Mouse (Mus musculus) kidney, embryonic 16.5 days (tissue): ENCODE measurements at regions not wholly inside any gene's neighbourhood (a gene's known extent, or its start where the extent isn't known, plus 50 kb on each side); places are given as distances from the start of the nearest gene placed in this dataset.

Experiments
- ATAC-seq: fragments of 200-750 bp; cut with Nextera tagmentation; 2 replicates; pipeline ENCODE4 v1.8.0; 2017; ENCODE audit warnings: moderate TSS enrichment; ENCODE audit not compliant: low FRiP score, low TSS enrichment
- H3K27ac ChIP-seq: fragments of 300-500 bp; sonication (generic); 2 replicates; pipeline ENCODE4 v1.5.1; 2014; ENCODE audit warnings: low read length
- H3K27me3 ChIP-seq: fragments of 300-500 bp; sonication (generic); 2 replicates; pipeline ENCODE4 v1.6.1; 2014; ENCODE audit warnings: low read length, control low read depth, mixed read lengths; ENCODE audit not compliant: insufficient read depth
- H3K36me3 ChIP-seq: fragments of 300-500 bp; sonication (generic); 2 replicates; pipeline ENCODE4 v1.6.1; 2014; ENCODE audit warnings: low read length, control low read depth, mixed read lengths; ENCODE audit not compliant: insufficient read depth
- H3K4me1 ChIP-seq: fragments of 300-500 bp; sonication (generic); 2 replicates; pipeline ENCODE4 v1.6.1; 2014; ENCODE audit warnings: low read length, control low read depth, mixed read lengths; ENCODE audit not compliant: insufficient read depth
- H3K4me2 ChIP-seq: fragments of 300-500 bp; sonication (generic); replicated peaks from 2 replicates; pipeline ENCODE4 v1.6.1; 2014; ENCODE audit warnings: low read depth, low read length
- H3K4me3 ChIP-seq: fragments of 300-500 bp; sonication (generic); 2 replicates; pipeline ENCODE4 v1.5.1; 2014; ENCODE audit warnings: mild to moderate bottlenecking, low read length
- H3K9ac ChIP-seq: fragments of 300-500 bp; sonication (generic); replicated peaks from 2 replicates; pipeline ENCODE4 v1.6.1; 2014; ENCODE audit warnings: low read length
- H3K9me3 ChIP-seq: fragments of 300-500 bp; sonication (generic); 2 replicates; pipeline ENCODE4 v1.6.1; 2016; ENCODE audit warnings: low read length, control low read depth
- WGBS: fragments of 180-500 bp; shearing (Covaris S2); extraction: QIAGEN DNeasy Blood & Tissue Kit; methylation state at CpG from one replicate; pipeline ENCODE4 v1.1.7; 2014; 5-methylcytosine and 5-hydroxymethylcytosine counted together

GRCm38 (mm10) chr7:75063816-75064215, 245.2 kb downstream of the Sv2b start:
- no peak for ATAC-seq
- H3K27me3 ChIP-seq = no peaks in the 10 kb centered on the region
- H3K36me3 ChIP-seq = no peaks in the 10 kb centered on the region
- H3K9ac ChIP-seq = no peak overlapping the region
- no peaks in the 10 kb centered on the region for H3K9me3 ChIP-seq
- no peak overlapping the region for H3K27ac ChIP-seq
- H3K4me1 ChIP-seq = no peaks in the 10 kb centered on the region
- no peak overlapping the region for H3K4me3 ChIP-seq
- 93% methylated on average over 2 of the region's 2 CpGs for WGBS
- H3K4me2 ChIP-seq = no peak overlapping the region

DNA sequence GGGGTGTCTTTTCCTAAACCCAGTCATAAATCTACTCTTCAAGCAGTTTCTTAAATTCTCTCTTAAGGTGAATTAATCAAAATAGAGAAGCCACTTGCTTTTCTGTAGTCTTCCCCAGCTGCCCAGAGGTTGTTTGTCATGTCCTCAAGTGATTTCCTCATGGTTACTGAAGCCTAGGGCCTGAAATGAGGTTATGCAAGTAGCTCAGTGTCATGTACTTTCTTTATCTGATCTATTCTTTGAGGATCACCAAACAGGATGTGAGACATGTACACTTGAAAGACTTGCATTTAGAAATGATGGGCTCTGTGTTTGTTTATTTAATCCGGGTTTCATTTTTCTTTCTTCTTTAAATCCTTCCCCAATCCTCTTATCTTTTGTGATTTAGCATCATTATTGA, 258.8 kb downstream of the Sv2b start:
- H3K9ac ChIP-seq = no peak overlapping the region
- H3K4me1 ChIP-seq = no peaks in the 10 kb centered on the region
- ATAC-seq = no peak
- no peaks in the 10 kb centered on the region for H3K36me3 ChIP-seq
- WGBS = 57% methylated on average over 1 of the region's 1 CpGs
- no peak overlapping the region for H3K4me2 ChIP-seq
- no peak overlapping the region for H3K27ac ChIP-seq
- H3K9me3 ChIP-seq = no peaks in the 10 kb centered on the region
- H3K27me3 ChIP-seq = no peaks in the 10 kb centered on the region
- H3K4me3 ChIP-seq = no peak overlapping the region

DNA sequence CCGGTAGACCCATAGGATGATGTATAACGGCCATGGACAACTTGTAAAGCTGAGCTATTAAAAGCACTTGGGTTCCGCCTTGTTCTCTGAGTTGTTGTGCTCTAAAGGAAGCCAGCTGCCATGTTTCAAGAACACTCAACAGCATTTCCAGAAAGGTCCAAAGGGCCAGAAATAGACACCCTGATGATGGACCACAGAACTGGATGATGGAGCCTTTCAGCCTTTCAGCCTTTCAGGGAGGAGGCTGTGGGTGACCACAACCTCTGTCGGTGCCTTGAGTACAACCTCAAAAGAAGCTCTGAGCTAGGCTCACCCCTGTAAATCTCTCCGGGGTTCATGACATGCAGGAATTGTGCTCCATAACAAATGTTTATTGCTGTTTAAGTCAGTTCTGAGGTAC, 259.3 kb downstream of the Sv2b start:
- Histone ChIP-seq H3K9me3 (no peaks in the 10 kb centered on the region), H3K27ac (no peak overlapping the region), H3K27me3 (no peaks in the 10 kb centered on the region), H3K4me2 (no peak overlapping the region), H3K4me1 (no peaks in the 10 kb centered on the region), H3K36me3 (no peaks in the 10 kb centered on the region), H3K4me3 (no peak overlapping the region), H3K9ac (no peak overlapping the region)
- WGBS = 54% methylated on average over 5 of the region's 5 CpGs
- ATAC-seq = 0 out of 2 replicates have a peak, but pooled peaks have one; percentile 49

DNA sequence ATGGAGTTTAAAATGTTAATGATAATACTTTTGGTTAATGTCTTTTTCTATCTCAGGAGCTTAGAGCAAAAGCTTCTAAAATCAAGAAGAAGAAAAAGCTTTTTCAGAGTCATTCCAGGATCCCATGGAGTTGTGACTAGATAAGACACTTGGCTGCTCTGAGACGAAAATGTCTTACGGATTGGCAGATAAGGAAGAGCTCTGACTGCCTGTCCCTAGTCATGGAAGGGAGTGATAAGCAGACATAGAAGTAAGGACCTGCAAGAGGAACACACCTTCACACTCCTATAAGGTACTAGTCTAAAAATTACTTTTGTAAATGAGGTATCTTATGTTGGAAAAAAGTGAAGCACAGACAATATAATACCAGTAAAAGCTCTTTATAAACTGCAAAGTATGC, 260.2 kb downstream of the Sv2b start:
- Histone ChIP-seq H3K36me3 (no peaks in the 10 kb centered on the region), H3K4me1 (no peaks in the 10 kb centered on the region), H3K9ac (no peak overlapping the region), H3K4me2 (no peak overlapping the region), H3K4me3 (no peak overlapping the region), H3K9me3 (no peaks in the 10 kb centered on the region), H3K27ac (no peak overlapping the region), H3K27me3 (no peaks in the 10 kb centered on the region)
- 87% methylated on average over 2 of the region's 2 CpGs for WGBS
- ATAC-seq = no peak

DNA sequence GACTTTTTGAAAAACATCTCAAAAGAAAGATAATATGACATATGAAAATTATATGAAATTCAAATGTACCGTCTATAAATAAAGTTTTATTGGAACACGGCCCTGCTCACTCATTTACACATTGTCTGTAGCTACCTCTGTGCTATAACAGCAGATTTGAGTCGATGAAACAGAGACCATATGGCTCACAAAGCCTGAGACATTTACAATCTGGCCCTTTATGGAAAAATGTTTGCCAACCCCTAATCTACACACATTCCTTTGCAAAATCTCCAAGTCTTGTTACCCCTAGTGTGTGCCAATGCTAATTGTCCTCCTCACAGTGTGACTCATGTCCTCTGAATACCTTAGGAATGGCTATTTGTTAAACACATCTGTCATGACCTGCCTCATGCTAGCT, 261.2 kb downstream of the Sv2b start:
- H3K36me3 ChIP-seq = no peaks in the 10 kb centered on the region
- H3K4me3 ChIP-seq = no peak overlapping the region
- H3K9me3 ChIP-seq = no peaks in the 10 kb centered on the region
- no peak overlapping the region for H3K9ac ChIP-seq
- no peaks in the 10 kb centered on the region for H3K4me1 ChIP-seq
- 84% methylated on average over 3 of the region's 3 CpGs for WGBS
- no peak overlapping the region for H3K27ac ChIP-seq
- no peak for ATAC-seq
- H3K27me3 ChIP-seq = no peaks in the 10 kb centered on the region
- no peak overlapping the region for H3K4me2 ChIP-seq

DNA sequence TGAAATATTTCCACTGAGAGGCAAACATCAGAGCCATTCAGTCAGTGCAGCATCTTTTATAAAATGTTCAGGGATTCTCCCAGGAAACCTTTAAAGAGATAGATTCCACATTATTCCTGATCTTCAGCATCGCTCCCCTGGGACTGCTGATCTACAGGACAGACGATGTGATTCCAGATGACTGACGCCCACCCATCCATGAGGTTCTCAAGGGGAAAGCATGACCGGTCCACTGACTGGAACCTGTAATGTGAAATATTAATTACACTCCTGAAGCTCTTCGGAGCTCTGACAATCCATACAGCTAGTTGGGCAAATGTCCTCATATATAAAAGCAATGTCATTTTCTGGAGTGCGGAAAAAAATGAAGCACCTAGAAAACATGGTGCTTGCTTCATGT, 268.2 kb downstream of the Sv2b start:
- Histone ChIP-seq H3K36me3 (no peaks in the 10 kb centered on the region), H3K4me3 (no peak overlapping the region), H3K9ac (no peak overlapping the region), H3K4me2 (no peak overlapping the region), H3K9me3 (no peaks in the 10 kb centered on the region), H3K4me1 (no peaks in the 10 kb centered on the region), H3K27me3 (no peaks in the 10 kb centered on the region), H3K27ac (no peak overlapping the region)
- 52% methylated on average over 6 of the region's 6 CpGs for WGBS
- no peak for ATAC-seq

DNA sequence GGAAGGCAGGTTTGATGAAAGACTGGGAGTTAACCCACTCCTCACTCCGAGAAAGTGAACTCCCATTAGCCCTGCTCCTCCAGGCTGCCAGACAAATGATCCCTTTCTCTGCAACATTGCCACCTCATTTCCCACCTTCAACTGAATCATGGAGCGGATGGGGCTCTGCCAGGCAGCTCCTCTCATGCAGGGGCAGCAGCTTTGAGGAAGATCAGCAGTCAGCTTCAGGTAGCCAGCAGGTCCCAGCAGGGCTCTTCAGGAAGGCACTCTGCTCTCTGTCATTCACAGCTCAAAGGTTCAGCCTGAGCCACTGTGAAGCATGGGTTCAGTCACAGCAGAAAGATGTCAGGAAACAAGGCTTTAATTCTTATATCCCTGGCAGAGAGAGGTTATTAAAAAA, 282.9 kb downstream of the Sv2b start:
- Histone ChIP-seq H3K9me3 (no peaks in the 10 kb centered on the region), H3K4me3 (no peak overlapping the region), H3K36me3 (no peaks in the 10 kb centered on the region), H3K4me1 (no peaks in the 10 kb centered on the region), H3K27me3 (no peaks in the 10 kb centered on the region), H3K27ac (no peak overlapping the region), H3K4me2 (no peak overlapping the region), H3K9ac (no peak overlapping the region)
- ATAC-seq = no peak
- 42% methylated on average over 2 of the region's 2 CpGs for WGBS

GRCm38 (mm10) chr7:75021966-75022365, 287.1 kb downstream of the Sv2b start:
- no peak for ATAC-seq
- no peaks in the 10 kb centered on the region for H3K4me1 ChIP-seq
- no peak overlapping the region for H3K4me2 ChIP-seq
- WGBS = 42% methylated on average over 6 of the region's 6 CpGs
- H3K36me3 ChIP-seq = no peaks in the 10 kb centered on the region
- H3K27ac ChIP-seq = no peak overlapping the region
- H3K9me3 ChIP-seq = no peaks in the 10 kb centered on the region
- no peaks in the 10 kb centered on the region for H3K27me3 ChIP-seq
- H3K9ac ChIP-seq = no peak overlapping the region
- no peak overlapping the region for H3K4me3 ChIP-seq

DNA sequence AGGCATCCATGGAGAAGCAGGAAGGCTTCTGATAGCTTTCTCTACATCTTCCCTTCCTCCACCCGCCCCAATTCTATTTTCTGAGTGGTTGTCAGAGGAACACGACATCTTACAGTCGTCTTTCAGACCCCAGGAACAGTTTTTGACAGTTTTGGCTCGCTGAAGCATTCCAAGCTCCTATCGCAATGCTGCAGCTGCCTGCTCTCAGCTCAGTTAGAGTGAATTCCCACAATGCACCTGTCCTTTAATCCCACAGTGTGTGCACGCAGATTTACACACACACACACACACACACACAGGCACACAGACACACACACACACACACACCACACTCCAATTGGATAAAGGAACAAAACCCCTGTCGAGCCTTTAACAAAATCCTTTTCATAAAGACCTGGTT, 290.4 kb downstream of the Sv2b start:
- no peaks in the 10 kb centered on the region for H3K36me3 ChIP-seq
- whole genome bisulfite sequencing = 64% methylated on average over 7 of the region's 7 CpGs
- H3K9me3 ChIP-seq = no peaks in the 10 kb centered on the region
- ATAC-seq = no peak
- H3K4me1 ChIP-seq = no peaks in the 10 kb centered on the region
- H3K27ac ChIP-seq = no peak overlapping the region
- no peak overlapping the region for H3K4me3 ChIP-seq
- no peak overlapping the region for H3K4me2 ChIP-seq
- H3K27me3 ChIP-seq = no peaks in the 10 kb centered on the region
- H3K9ac ChIP-seq = no peak overlapping the region

GRCm38 (mm10) chr7:75008481-75008880, 300.6 kb downstream of the Sv2b start:
- no peak for ATAC-seq
- Histone ChIP-seq H3K36me3 (no peaks in the 10 kb centered on the region), H3K27me3 (no peaks in the 10 kb centered on the region), H3K4me3 (no peak overlapping the region), H3K4me1 (no peaks in the 10 kb centered on the region), H3K9me3 (no peaks in the 10 kb centered on the region), H3K9ac (no peak overlapping the region), H3K4me2 (no peak overlapping the region), H3K27ac (no peak overlapping the region)
- WGBS = 83% methylated on average over 2 of the region's 2 CpGs

- H3K9me3 ChIP-seq = no peaks in the 10 kb centered on the region
- H3K9ac ChIP-seq = no peak overlapping the region
- no peaks in the 10 kb centered on the region for H3K27me3 ChIP-seq
- H3K36me3 ChIP-seq = no peaks in the 10 kb centered on the region
- ATAC-seq = no peak
- no peak overlapping the region for H3K27ac ChIP-seq
- WGBS = 68% methylated on average over 2 of the region's 2 CpGs
- H3K4me3 ChIP-seq = no peak overlapping the region
- H3K4me2 ChIP-seq = no peak overlapping the region
- no peaks in the 10 kb centered on the region for H3K4me1 ChIP-seq
These were observed 318.9 kb downstream of the Sv2b start for GRCm38 (mm10) chr7:74990198-74990597.
